Mouse (Mus musculus) small intestine, adult 2 months (tissue): ENCODE data around the gene Riiad1.

ENCODE experiments used
- CTCF ChIP-seq: fragments of 200-500 bp; IDR thresholded peaks from 2 replicates; pipeline ENCODE4 v1.5.1; 2012; ENCODE audit warnings: low read depth, mild to moderate bottlenecking, control low read depth, inconsistent platforms, low read length, moderate library complexity, mixed read lengths; ENCODE audit not compliant: insufficient replicate concordance, insufficient read length; ENCODE audit errors: extremely low read depth
- POLR2A ChIP-seq: fragments of 200-500 bp; IDR thresholded peaks from 2 replicates; pipeline ENCODE4 v1.6.1; 2012; ENCODE audit warnings: low read depth, mild to moderate bottlenecking, control low read depth, inconsistent platforms, low read length, moderate library complexity

DNA sequence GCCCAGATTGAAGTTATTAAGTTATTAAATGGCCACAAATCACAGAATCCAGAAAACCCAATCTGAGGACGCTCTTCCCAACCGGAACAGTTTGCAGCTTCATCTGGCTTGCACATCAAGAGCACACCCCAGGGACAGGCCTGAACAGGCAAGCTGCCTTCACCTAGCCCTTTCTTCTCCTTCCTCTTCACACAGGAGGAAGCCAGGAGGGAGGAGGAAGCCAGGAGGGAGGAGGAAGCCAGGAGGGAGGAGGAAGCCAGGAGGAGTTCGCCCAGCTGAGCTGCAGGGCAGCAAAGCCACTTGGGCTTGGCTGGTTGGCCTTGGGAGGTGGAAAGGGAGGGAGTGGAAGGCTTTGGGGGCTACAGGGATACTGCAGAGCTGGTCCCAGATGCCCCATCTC is 11.2 kb downstream of the Riiad1 start:
- TF ChIP-seq CTCF (no peak), POLR2A (no peak)
